Mouse (Mus musculus) liver, postnatal 0 days (tissue): ENCODE data around the gene Hvcn1.

Source experiments
- CTCF ChIP-seq: sonication (generic); IDR thresholded peaks from 2 replicates; pipeline ENCODE4 v1.5.1; 2016; ENCODE audit warnings: antibody characterized with exemption, low read depth
- EP300 ChIP-seq: IDR thresholded peaks from 2 replicates; pipeline ENCODE4 v1.6.1; 2016; ENCODE audit warnings: antibody characterized with exemption, low read depth, mild to moderate bottlenecking

DNA sequence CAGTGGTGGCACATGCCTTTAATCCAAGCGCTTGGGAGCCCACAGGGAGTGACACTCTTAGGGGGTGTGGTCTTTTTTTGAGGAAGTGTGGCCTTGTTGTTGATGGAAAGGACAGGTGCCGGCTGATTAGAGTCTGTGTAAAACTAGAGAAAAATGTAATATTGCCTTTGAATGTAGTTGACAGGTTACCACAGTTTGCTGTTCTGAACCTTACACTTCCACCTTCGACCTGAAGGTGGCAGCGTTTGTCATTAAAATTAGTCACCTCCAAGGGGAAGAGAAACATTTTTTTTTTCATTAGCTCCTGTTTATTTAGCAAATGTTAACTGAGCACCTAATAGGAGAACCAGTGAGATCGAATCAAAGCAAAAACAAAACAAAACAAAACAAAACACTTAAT is 61.3 kb downstream of the Hvcn1 start:
- TF ChIP-seq EP300 (no peak), CTCF (peak; percentile 84)
